Mouse (Mus musculus): Measurements from ENCODE around the gene Ehd4. TPM values are rescaled to one million over a fixed set of nuclear protein-coding genes. Genes with fewer than 3 reads are reported as not detected.

The Ehd4 gene
- total and polyA plus RNA-seq, 2 experiments from 2014 or later: 7.1 to 16.1 TPM

DNA sequence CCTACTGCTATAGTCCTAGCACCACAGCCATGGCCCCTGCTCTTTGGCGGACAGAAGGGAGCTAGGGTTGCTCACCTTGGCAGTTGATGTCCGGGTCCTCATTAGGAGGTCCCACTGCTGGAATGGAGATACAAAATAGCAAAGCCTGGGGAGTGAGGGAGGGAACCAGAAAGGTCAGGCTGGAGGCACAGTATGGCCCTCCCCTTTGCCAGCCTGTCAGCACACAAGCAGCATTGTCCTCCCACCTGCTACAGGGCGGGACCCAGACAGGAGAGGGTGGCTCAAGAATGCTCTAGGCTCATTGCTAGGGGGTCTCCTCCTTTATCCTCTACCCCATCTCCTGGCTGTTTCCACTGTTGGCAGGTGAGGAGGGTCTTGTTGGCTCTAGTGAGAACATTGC lies 68.4 kb downstream of the Ehd4 start:
- DNase-seq (no peak), ATAC-seq (no peak)
- 88% methylated on average over 3 of the region's 3 CpGs for WGBS
- Histone ChIP-seq H3K4me3 (ENCODE audit: low read depth, low read length) (no peak overlapping the region), H3K27me3 (ENCODE audit: insufficient read depth, low read length) (no peaks in the 10 kb centered on the region), H3K27ac (ENCODE audit: low read depth, low read length) (no peak overlapping the region), H3K4me1 (ENCODE audit: insufficient read depth) (no peaks in the 10 kb centered on the region), H3K9ac (no peak overlapping the region), H3K9me3 (ENCODE audit: low read length) (no peaks in the 10 kb centered on the region), H3K36me3 (ENCODE audit: insufficient read depth) (no peaks in the 10 kb centered on the region), H3K4me2 (ENCODE audit: low read depth) (no peak overlapping the region)
- TF ChIP-seq CTCF (IDR thresholded peaks at IDR 0.05; ENCODE audit: low read depth): no peak

DNA sequence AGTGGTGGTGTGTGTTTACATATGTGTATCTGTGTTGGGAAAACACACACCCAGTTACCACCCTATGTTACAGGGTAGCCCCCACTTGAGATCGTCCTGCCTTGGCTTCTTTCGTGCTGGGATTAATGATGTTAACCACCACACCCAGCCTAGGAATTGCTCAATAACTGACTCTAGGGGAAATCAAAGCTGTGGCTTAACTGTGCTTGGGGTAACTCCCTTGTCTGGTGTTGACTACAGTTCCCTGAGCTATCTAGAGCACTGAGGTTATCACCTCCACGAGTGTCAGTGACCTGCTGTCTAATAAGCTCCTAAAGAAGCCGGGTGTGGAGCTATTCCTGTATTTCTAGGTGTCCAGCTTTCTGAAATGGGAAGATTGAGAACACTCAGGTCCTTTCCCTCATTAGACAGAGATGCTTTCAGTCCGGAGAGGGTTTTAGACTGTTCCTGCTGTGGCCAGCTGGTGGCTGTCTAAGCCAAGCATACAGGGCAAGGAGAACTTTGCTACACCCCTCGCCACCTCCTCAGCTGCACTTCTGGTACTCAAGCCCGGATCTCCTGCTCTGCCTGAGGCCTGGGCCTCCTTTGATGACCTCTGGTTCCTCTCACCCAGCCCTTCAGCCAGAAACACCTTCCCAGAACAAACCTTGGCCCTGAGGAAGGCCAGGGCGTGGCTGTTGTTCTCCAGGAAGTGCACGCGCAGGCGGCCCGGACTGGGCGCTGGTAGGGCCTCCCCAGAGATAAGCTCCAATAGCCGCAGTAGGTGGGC lies 69.6 kb downstream of the Ehd4 start:
- Histone ChIP-seq H3K4me3 (ENCODE audit: low read depth, low read length) (no peak overlapping the region), H3K36me3 (ENCODE audit: insufficient read depth) (no peaks in the 10 kb centered on the region), H3K9ac (no peak overlapping the region), H3K27ac (ENCODE audit: low read depth, low read length) (no peak overlapping the region), H3K27me3 (ENCODE audit: insufficient read depth, low read length) (no peaks in the 10 kb centered on the region), H3K4me1 (ENCODE audit: insufficient read depth) (no peaks in the 10 kb centered on the region), H3K9me3 (ENCODE audit: low read length) (no peaks in the 10 kb centered on the region), H3K4me2 (ENCODE audit: low read depth) (no peak overlapping the region)
- 77% methylated on average over 14 of the region's 14 CpGs for WGBS
- ATAC-seq (no peak), DNase-seq (no peak)
- peak; percentile 53; the same call in 1 of the 2 replicates for TF ChIP-seq CTCF (IDR thresholded peaks at IDR 0.05; ENCODE audit: low read depth)

DNA sequence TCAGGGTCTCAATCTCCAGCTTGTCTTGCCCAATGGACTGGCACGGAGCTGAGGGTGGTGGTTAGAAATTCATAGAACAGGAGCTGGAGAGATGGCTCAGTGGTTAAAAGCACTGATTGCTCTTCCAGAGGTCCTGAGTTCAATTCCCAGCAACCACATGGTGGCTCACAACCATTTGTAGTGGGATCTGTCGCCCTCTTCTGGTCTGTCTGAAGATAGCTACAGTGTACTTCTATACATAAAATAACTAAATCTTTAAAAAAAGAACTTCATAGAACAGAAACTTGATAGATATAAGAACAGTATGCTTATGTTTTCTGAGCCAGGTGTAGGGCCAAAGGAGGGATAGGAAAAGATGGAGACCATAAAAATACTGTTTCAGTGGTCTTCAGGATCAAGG lies 72.0 kb downstream of the Ehd4 start:
- Histone ChIP-seq H3K27me3 (ENCODE audit: insufficient read depth, low read length) (no peaks in the 10 kb centered on the region), H3K4me2 (ENCODE audit: low read depth) (no peak overlapping the region), H3K36me3 (ENCODE audit: insufficient read depth) (no peaks in the 10 kb centered on the region), H3K9me3 (ENCODE audit: low read length) (no peaks in the 10 kb centered on the region), H3K4me1 (ENCODE audit: insufficient read depth) (no peaks in the 10 kb centered on the region), H3K4me3 (ENCODE audit: low read depth, low read length) (no peak overlapping the region), H3K9ac (no peak overlapping the region), H3K27ac (ENCODE audit: low read depth, low read length) (no peak overlapping the region)
- 73% methylated on average over 2 of the region's 2 CpGs for WGBS
- no peak for TF ChIP-seq CTCF (IDR thresholded peaks at IDR 0.05; ENCODE audit: low read depth)
- DNase-seq (no peak), ATAC-seq (no peak)

DNA sequence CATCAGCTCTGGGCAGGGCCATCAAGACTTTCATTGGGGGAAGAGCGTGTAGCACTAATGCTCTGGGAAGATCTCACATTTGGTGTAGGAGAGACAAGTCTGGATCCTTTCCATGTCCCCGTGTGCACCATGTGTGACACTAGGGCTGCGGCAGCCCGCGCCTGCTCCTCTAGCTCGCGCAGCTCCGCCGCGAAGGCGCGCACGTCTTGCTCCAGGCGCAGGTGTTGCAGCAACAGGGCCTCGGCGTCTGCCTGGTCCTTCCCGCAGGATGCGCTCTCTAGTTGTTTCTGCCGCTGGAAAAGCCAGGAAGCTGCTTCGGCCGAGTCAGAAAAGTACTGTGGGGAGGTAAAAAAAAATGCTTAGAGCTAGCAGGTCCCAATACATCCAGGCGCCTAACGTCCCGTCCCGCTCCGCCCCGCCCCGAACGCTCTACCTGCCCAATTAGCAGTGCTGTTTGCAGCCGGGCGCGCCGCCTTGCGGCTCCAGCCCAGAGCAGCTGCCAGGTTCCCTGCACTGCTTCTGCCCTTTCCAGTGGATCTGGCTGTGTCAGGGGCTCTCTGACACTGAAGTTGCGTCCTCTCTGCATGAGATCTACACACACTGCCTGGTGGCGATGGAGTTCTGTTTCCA lies 78.2 kb downstream of the Ehd4 start:
- peak; percentile 61 for TF ChIP-seq CTCF (IDR thresholded peaks at IDR 0.05; ENCODE audit: low read depth)
- Histone ChIP-seq H3K27ac (ENCODE audit: low read depth, low read length) (no peak overlapping the region), H3K4me3 (ENCODE audit: low read depth, low read length) (peak overlapping the region; percentile 25), H3K9ac (peak overlapping the region; percentile 29; the same call in 1 of the 2 replicates), H3K4me2 (ENCODE audit: low read depth) (peak overlapping the region; percentile 48), H3K36me3 (ENCODE audit: insufficient read depth) (no peaks in the 10 kb centered on the region), H3K4me1 (ENCODE audit: insufficient read depth) (no peaks in the 10 kb centered on the region), H3K27me3 (ENCODE audit: insufficient read depth, low read length) (peaks cover 10% of the 10 kb centered on the region), H3K9me3 (ENCODE audit: low read length) (no peaks in the 10 kb centered on the region)
- peak; percentile 88 for ATAC-seq
- WGBS: 2% methylated on average over 36 of the region's 36 CpGs
- DNase-seq: peak; percentile 47

DNA sequence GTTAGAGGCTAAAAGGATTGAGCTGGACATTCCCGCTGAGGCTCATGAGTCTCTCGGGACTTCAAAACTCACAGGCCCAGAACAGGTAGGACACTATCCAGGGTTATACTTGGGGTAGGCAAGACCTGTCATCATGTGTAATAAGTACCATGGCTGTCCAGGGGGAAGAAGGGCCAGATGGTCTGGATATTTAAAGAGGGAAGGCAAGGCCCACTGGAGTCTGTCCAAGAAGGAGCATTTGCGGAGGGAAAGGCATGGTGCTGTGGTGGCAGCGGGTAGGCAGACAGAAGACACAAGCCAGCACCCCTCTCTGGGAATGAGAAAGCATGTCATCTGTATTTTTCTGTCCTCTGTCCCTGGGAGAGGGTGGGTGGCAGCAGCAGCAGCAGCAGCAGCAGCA lies 80.3 kb downstream of the Ehd4 start:
- H3K4me1 ChIP-seq (ENCODE audit: insufficient read depth): no peaks in the 10 kb centered on the region; the same call in 1 of the 2 replicates
- no peak overlapping the region for H3K4me2 ChIP-seq (ENCODE audit: low read depth)
- no peak overlapping the region for H3K4me3 ChIP-seq (ENCODE audit: low read depth, low read length)
- no peaks in the 10 kb centered on the region for H3K36me3 ChIP-seq (ENCODE audit: insufficient read depth)
- H3K27me3 ChIP-seq (ENCODE audit: insufficient read depth, low read length): peaks cover 10% of the 10 kb centered on the region
- ATAC-seq (no peak), DNase-seq (no peak)
- no peak overlapping the region for H3K27ac ChIP-seq (ENCODE audit: low read depth, low read length)
- 91% methylated on average over 4 of the region's 4 CpGs for WGBS
- no peak for TF ChIP-seq CTCF (IDR thresholded peaks at IDR 0.05; ENCODE audit: low read depth)
- no peaks in the 10 kb centered on the region for H3K9me3 ChIP-seq (ENCODE audit: low read length)
- H3K9ac ChIP-seq: no peak overlapping the region

DNA sequence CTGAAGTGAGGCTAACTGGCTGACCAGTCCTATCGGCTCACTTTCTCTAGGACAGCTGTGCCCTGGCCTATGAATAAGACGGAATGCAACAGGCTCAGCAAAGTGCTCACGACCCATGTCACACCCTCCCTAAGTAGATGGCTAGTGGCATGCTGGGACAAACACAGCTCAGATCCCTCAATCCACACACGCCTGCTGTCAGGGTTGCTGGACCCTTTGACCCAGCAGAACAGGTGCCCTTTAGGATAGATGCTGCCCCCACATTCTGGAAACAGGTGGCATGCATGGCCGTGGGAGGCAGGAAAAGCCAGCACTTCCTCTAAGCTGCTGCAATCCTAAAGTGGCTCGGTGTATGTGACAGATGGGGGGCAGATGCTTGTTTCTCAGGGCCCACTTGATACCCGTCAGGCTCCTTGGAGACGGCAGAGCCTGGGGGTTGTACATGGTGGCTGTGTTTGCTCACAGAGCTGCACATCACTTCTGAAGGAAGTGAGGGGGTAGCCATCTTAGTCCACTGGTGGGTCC lies 84.9 kb downstream of the Ehd4 start:
- H3K27me3 ChIP-seq (ENCODE audit: insufficient read depth, low read length): no peaks in the 10 kb centered on the region
- DNase-seq: peak; percentile 43

More for the DNA sequence above, 84.9 kb downstream of the Ehd4 start:
- 62% methylated on average over 8 of the region's 8 CpGs for WGBS
- no peaks in the 10 kb centered on the region for H3K36me3 ChIP-seq (ENCODE audit: insufficient read depth)
- peaks cover 4% of the 10 kb centered on the region; the same call in 1 of the 2 replicates for H3K4me1 ChIP-seq (ENCODE audit: insufficient read depth)
- H3K27ac ChIP-seq (ENCODE audit: low read depth, low read length): no peak overlapping the region
- ATAC-seq: peak; percentile 64
- no peak for TF ChIP-seq CTCF (IDR thresholded peaks at IDR 0.05; ENCODE audit: low read depth)
- no peak overlapping the region for H3K4me3 ChIP-seq (ENCODE audit: low read depth, low read length)
- no peaks in the 10 kb centered on the region for H3K9me3 ChIP-seq (ENCODE audit: low read length)
- no peak overlapping the region for H3K4me2 ChIP-seq (ENCODE audit: low read depth)
- H3K9ac ChIP-seq: no peak overlapping the region
